Mouse (Mus musculus) neural tube, embryonic 10.5 days (tissue): Measurements from ENCODE around the gene Mre11a.
A peak's percentile ranks its signal among the peaks of the same experiment; 100 is the strongest.

Experiments used
- DNase-seq: peaks from one replicate; pipeline ENCODE4 v3.0.0-alpha.2; 2017; ENCODE audit warnings: low spot score; ENCODE audit errors: extremely low spot score

The Mre11a gene

DNA sequence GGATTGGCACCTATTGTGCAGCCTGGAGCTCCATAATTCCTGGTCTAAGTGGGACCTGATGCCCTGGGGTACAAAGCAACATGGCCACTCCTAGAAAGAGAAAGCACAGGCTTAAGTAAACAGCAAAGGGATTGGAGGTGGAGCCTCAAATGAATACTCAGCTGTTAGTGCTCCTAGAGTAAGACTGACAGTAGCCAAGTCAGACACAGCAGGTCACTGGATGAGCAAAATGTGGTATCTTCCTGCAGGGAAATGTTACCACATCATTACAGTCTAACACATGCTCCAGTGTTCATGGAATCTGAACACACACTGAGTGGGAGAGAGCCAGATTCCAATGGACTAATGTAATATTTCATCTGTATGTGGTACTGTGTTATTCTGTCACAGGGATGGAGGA is 36.9 kb downstream of the Mre11a start:
- DNase-seq: no peak

- no peak for DNase-seq
Observed at GRCm38 (mm10) chr9:14824840-14825239, 40.4 kb downstream of the Mre11a start.

- no peak for DNase-seq
Observed at GRCm38 (mm10) chr9:14827875-14828274, 43.4 kb downstream of the Mre11a start.

- no peak for DNase-seq
Observed at GRCm38 (mm10) chr9:14832046-14832445, 47.6 kb downstream of the Mre11a start.

GRCm38 (mm10) chr9:14835335-14836075 is 51.1 kb downstream of the Mre11a start:
- DNase-seq: no peak

GRCm38 (mm10) chr9:14839527-14839926 is 55.1 kb downstream of the Mre11a start:
- DNase-seq: no peak

DNA sequence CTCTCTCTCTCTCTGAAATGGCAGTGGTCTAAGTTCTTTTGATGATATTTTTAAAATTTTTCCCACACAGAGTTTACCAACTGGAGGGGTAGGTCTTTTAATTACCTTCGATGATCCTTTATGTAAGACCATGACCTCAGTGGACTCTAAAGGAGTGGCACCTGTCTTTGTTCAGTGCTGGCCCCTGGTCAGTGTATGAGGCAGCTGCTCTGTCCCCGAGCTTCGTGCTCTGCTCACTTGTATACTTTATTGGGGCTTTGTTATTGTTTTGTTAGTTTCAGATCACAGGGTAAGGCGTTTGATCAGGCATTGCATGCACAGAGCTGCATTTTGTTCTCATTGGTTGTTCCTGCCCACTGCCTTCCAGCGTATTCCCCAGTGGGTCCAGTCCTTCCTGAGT is 55.5 kb downstream of the Mre11a start:
- DNase-seq: no peak

DNA sequence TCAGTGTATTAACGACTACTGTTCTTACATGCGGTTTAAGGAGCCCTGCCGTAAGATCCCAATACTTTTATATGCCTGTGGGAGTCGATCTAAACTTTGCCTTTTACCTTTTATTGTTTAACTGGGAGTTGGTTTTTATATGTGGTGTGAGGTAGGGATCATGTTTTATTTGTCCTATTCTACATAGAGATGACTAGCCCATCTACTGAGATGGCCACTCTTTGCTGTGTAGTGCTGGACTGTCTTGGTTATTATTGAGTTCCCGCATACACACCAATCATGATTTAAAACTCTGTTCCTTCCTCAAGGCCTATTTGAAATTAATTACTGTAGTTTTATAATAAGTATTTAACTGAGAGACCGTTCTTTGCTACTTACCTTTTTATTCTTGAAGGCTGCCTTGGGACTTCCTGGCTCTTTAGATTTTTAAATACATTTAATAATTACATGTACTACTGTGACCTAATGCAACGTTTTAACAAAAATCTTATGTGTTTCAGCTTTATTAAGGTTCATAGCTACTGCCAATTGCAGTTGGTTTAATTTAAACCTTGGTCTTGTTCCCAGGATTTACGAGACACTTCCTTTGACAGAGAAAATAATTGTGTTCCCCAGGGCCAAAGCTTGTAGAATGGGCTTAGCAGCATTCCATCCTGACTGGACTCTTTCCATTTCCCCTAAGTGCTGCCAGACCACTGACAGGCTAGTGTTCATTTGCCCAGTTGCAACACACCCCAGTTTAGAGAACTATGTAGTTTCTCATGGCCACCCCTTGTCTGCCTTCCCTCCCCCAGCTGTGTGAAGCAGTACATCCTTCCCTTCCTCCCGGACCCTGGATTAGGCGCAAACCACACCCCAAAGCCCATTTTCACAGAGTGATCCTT is 57.7 kb downstream of the Mre11a start:
- no peak for DNase-seq

DNA sequence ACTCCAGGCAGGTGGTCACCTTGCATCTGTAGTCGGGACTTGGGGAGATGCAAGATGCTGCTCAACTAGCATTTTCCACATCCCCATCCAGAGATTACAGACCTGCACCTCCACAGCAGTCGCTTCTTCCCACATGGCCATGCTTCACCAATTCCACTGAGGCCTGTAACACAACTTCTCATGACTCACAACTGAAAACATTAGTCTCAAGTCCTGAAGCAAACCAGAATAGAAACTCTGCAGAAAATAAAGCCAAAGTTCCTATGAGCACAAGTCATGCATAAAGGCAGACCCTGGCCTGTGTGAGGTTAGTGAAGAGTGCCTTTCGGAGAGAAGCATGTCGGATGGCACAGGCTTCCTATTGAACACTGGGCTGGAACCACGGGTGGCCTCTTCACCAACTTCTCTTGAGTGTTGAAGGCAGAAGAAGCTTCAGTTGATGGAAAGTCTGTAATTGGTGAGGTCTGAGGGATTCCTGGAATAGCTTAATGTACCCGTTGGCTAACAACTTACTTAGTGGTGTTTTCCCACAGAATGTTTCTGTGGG is 58.9 kb downstream of the Mre11a start:
- no peak for DNase-seq

DNA sequence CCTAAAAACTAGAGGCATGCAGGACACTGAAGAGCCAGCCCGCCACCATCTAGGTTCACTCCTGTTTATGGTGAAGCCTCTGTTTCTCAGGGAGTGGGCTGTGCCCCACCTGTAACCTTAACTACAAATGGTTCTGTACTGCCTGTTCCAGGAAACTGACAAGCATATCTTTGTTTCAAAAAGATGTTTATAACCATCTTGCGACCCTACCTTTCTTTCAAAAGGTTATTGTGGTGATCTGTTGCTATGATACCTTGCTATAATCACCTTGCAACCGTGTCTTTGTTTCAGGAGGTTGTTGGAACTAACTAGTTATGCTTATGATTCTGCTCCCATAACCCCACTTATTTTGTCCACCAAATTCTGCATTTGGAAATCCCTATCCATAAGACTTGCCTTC is 59.4 kb downstream of the Mre11a start:
- DNase-seq: no peak

GRCm38 (mm10) chr9:14846428-14846827 is 62.0 kb downstream of the Mre11a start:
- no peak for DNase-seq

- no peak for DNase-seq
Observed at GRCm38 (mm10) chr9:14848267-14848935, 63.9 kb downstream of the Mre11a start.

GRCm38 (mm10) chr9:14854585-14854984 is 70.1 kb downstream of the Mre11a start:
- DNase-seq: no peak

- no peak for DNase-seq
Observed at GRCm38 (mm10) chr9:14856922-14857654, 72.6 kb downstream of the Mre11a start.

GRCm38 (mm10) chr9:14858170-14858706 is 73.8 kb downstream of the Mre11a start:
- no peak for DNase-seq

DNA sequence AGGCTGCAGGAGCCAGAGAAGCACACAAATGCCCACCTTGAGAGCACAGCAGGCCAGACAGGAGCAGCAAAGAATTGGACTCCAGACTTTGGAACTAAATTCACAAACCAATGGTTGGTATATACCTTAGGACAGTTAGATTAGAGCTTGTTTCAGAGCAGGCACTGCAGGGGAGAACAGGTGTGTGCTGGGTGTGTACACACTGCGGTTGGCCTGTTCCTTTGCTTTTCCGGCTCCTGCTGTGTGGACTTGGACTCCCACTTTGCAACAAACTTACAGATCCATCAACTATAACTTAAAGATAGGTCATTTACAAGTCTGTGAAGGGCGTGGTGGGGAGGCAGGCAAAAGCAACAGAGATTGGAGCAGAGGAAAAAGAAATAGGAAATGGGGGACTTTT is 74.3 kb downstream of the Mre11a start:
- DNase-seq: no peak

DNA sequence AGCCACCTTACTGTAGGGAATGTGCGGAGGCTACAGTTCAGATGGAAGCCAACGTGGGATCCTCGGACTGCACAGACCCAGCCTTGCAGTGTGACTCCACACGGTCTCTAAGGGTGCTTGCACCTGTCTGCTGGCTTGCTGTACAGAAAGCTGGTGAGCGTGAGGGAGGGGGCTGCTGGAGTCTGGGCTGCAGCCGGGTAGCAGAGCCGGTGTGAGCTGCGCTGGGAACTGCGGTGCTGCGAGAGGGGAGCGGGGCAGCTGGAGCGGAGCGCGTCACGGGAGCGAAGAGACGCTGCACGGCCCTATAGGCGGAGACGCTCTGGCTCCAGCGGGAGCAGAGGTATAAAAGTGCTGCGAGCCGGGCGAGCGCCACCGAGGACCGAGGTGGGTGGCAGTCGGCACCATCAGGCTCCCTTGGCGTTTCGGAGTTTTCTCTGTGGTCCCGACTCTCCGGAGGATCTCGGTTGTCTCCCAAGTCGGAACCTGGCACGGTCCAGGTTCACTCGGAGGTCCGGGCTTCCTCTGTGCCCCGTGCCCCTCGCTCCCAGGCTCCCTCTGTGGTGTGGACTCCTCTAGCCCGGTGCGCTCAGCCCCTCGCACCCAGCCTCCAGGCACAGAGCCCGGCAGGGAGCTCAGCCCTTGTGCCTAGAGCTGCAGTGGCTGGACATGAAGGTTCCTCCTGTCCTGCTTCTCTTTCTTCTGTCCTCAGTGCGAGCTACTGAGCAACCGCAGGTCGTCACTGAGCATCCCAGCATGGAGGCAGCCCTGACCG is 75.6 kb downstream of the Mre11a start, which contains the start of gene Gpr83:
Gpr83 (plus strand) TSS at position 343 of the 772 bp plus-strand sequence.
- DNase-seq: peak; percentile 65

DNA sequence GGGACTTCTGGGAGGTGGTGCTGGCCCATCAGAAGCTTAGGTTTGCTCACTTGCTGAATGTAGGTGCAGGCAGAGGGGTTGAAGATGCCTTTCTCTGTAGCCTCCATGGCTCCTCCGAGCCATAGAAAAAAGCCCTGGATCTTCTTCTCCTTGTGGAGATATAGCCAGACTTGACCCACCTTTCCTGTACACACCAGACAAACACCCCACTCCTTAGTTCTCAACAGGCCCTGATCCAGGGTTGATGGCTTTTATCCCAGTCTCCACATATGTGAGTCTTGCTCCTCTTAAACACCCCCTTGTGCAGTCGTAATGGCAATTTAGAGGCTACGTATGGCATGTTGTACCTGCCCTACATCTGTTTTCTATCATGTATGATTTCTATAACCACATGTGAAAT is 78.7 kb downstream of the Mre11a start:
- DNase-seq: no peak

GRCm38 (mm10) chr9:14864726-14865125 is 80.3 kb downstream of the Mre11a start:
- no peak for DNase-seq

- DNase-seq: peak; percentile 37
Observed at GRCm38 (mm10) chr9:14866957-14867356, 82.5 kb downstream of the Mre11a start.
